18 mouse cellular contexts compared by ENCODE assay signal in genomic region chr1:72600778-72601177, GRCm38 (mm10). TPM values are rescaled to one million over a fixed set of nuclear protein-coding genes. Genes with fewer than 3 reads are reported as not detected.
DNase-seq lines count a peak whose midpoint lies in the region; ATAC-seq and TF ChIP-seq lines count a peak whose summit lies in the region.
"Had no signal": no experiment of that assay in that cellular context is flagged by ENCODE, and none has a peak within 500 bp of the region (broad histone marks: within the 10 kb centered on the region; RNA-seq: fewer than 3 reads in every experiment).

No protein-coding gene starts in this region.

- TF ChIP-seq POLR2A in brain, embryonic 14.5 days (IDR thresholded peaks at IDR 0.05; ENCODE audit: borderline replicate concordance, extremely low read depth, insufficient read depth, insufficient read length, poor library complexity, severe bottlenecking) = no peak

- no peak overlapping the region for H3K4me3 ChIP-seq in hindbrain, embryonic 16.5 days (ENCODE audit: low read length)
- H3K4me3 ChIP-seq in hindbrain, embryonic 14.5 days (replicated peaks; ENCODE audit: low read length) = no peak overlapping the region
- H3K4me3 ChIP-seq in liver, embryonic 11.5 days (ENCODE audit: low read depth, low read length) = no peak overlapping the region
- H3K4me3 ChIP-seq: embryonic facial prominence, embryonic 12.5 days; intestine, embryonic 15.5 days; liver, embryonic 15.5 days; midbrain, embryonic 10.5 days; neural tube, embryonic 12.5 days had no signal

- TF ChIP-seq CTCF in brain, embryonic 14.5 days (IDR thresholded peaks at IDR 0.05; ENCODE audit: borderline replicate concordance, extremely low read depth, insufficient read depth, insufficient read length) = no peak

- 0 out of 2 replicates have a peak, but pooled peaks have one; percentile 25 for ATAC-seq in hindbrain, embryonic 16.5 days
- no peak for ATAC-seq in hindbrain, embryonic 14.5 days (ENCODE audit: low FRiP score)
- ATAC-seq in liver, embryonic 11.5 days (replicated peaks; ENCODE audit: low FRiP score) = no peak
- ATAC-seq: intestine, embryonic 15.5 days had no signal

- peak; percentile 19 for DNase-seq in gastrocnemius, postnatal 14 days
- DNase-seq in gastrocnemius, adult 8-10 months (ENCODE audit: low spot score in 2 of 2) = no peak
- DNase-seq in hindbrain, embryonic 14.5 days (ENCODE audit: low spot score) = no peak
- DNase-seq in brain, embryonic 14.5 days (ENCODE audit: low read depth) = peak; percentile 34
- DNase-seq in heart, postnatal 10 days = peak; percentile 43 to 50
- DNase-seq in liver, embryonic 11.5 days (ENCODE audit: low spot score) = no peak
- DNase-seq: adrenal gland, adult 8-10 months; cerebellum, adult 9-11 months; gastrocnemius, postnatal 36 days; thymus, postnatal 14 days had no signal

- intact Hi-C loops in gastrocnemius, postnatal 14 days (cut with DNase I; ENCODE audit: low total_unique reads) = no loop called here
- intact Hi-C loops in heart, postnatal 10 days (cut with DNase I) = no loop called here

- 80% methylated on average over 5 of the region's 5 CpGs for WGBS in hindbrain, embryonic 16.5 days
- WGBS in hindbrain, embryonic 14.5 days = 88% methylated on average over 5 of the region's 5 CpGs
- 88% methylated on average over 5 of the region's 5 CpGs for WGBS in liver, embryonic 11.5 days

- H3K36me3 ChIP-seq in hindbrain, embryonic 16.5 days (ENCODE audit: control insufficient read depth, insufficient read depth, low read length) = peaks cover 19% of the 10 kb centered on the region
- peaks cover 77% of the 10 kb centered on the region for H3K36me3 ChIP-seq in hindbrain, embryonic 14.5 days (replicated peaks; ENCODE audit: control insufficient read depth, insufficient read depth)
- H3K36me3 ChIP-seq in liver, embryonic 11.5 days (ENCODE audit: control insufficient read depth, insufficient read depth, low read length) = peaks cover 13% of the 10 kb centered on the region; the same call in 1 of the 2 replicates

- H3K27me3 ChIP-seq in hindbrain, embryonic 16.5 days (replicated peaks; ENCODE audit: control insufficient read depth, insufficient read depth, low read length) = no peaks in the 10 kb centered on the region
- no peaks in the 10 kb centered on the region for H3K27me3 ChIP-seq in hindbrain, embryonic 14.5 days (ENCODE audit: control insufficient read depth, insufficient read depth, low read length)
- H3K27me3 ChIP-seq in liver, embryonic 11.5 days (replicated peaks; ENCODE audit: control insufficient read depth, insufficient read depth, low read length) = no peaks in the 10 kb centered on the region
- H3K27me3 ChIP-seq: embryonic facial prominence, embryonic 12.5 days; intestine, embryonic 15.5 days; liver, embryonic 15.5 days; neural tube, embryonic 12.5 days; Patski had no signal

- no peak overlapping the region for H3K4me2 ChIP-seq in hindbrain, embryonic 16.5 days (ENCODE audit: low read length)
- no peak overlapping the region for H3K4me2 ChIP-seq in hindbrain, embryonic 14.5 days (replicated peaks)
- H3K4me2 ChIP-seq in liver, embryonic 11.5 days = no peak overlapping the region
- H3K4me2 ChIP-seq: embryonic facial prominence, embryonic 12.5 days; intestine, embryonic 15.5 days; liver, embryonic 15.5 days; neural tube, embryonic 12.5 days had no signal

- no peak overlapping the region for H3K9ac ChIP-seq in hindbrain, embryonic 16.5 days (ENCODE audit: low read depth, low read length)
- H3K9ac ChIP-seq in hindbrain, embryonic 14.5 days = no peak overlapping the region
- H3K9ac ChIP-seq in liver, embryonic 11.5 days (ENCODE audit: low read depth, low read length) = no peak overlapping the region
- H3K9ac ChIP-seq: embryonic facial prominence, embryonic 12.5 days; intestine, embryonic 15.5 days; liver, embryonic 15.5 days; neural tube, embryonic 12.5 days had no signal

- H3K27ac ChIP-seq in hindbrain, embryonic 16.5 days (ENCODE audit: low read depth, low read length) = no peak overlapping the region
- no peak overlapping the region for H3K27ac ChIP-seq in hindbrain, embryonic 14.5 days
- H3K27ac ChIP-seq in liver, embryonic 11.5 days (ENCODE audit: low read depth, low read length) = no peak overlapping the region
- H3K27ac ChIP-seq: embryonic facial prominence, embryonic 12.5 days; intestine, embryonic 15.5 days; liver, embryonic 15.5 days; macrophage; midbrain, embryonic 10.5 days; neural tube, embryonic 12.5 days had no signal

- no peaks in the 10 kb centered on the region; the same call in 1 of the 2 replicates for H3K4me1 ChIP-seq in hindbrain, embryonic 16.5 days (ENCODE audit: control insufficient read depth, insufficient read depth, low read depth, low read length)
- H3K4me1 ChIP-seq in hindbrain, embryonic 14.5 days (replicated peaks; ENCODE audit: control insufficient read depth, insufficient read depth, low read length) = peaks cover 4% of the 10 kb centered on the region; the same call in 1 of the 2 replicates
- H3K4me1 ChIP-seq in liver, embryonic 11.5 days (replicated peaks; ENCODE audit: control insufficient read depth, insufficient read depth, low read length) = no peaks in the 10 kb centered on the region
- H3K4me1 ChIP-seq: liver, embryonic 15.5 days; midbrain, embryonic 10.5 days had no signal

- H3K9me3 ChIP-seq in hindbrain, embryonic 16.5 days (ENCODE audit: control insufficient read depth, low read length) = no peaks in the 10 kb centered on the region
- no peaks in the 10 kb centered on the region for H3K9me3 ChIP-seq in hindbrain, embryonic 14.5 days (ENCODE audit: control insufficient read depth, low read length)
- no peaks in the 10 kb centered on the region for H3K9me3 ChIP-seq in liver, embryonic 11.5 days (ENCODE audit: control insufficient read depth, low read length)
- H3K9me3 ChIP-seq: embryonic facial prominence, embryonic 12.5 days; intestine, embryonic 15.5 days; liver, embryonic 15.5 days; midbrain, embryonic 10.5 days; neural tube, embryonic 12.5 days had no signal

RNA-seq across cellular contexts. Expression of gene Smarcal1, which starts 17.7 kb away (rescaled TPM):
- 10 to 100 TPM; 16.7 TPM for total RNA-seq in gastrocnemius, postnatal 14 days (2021)
- 10 to 100 TPM; 20.0 to 24.0 (median 21.7) TPM for total RNA-seq in gastrocnemius, adult 8-10 months (2022)
- 26.2 and 27.8 TPM in 2 replicates for polyA plus RNA-seq in hindbrain, embryonic 16.5 days (2015; fragmentation: Nextera tagmentation; extraction: Ambion mirVana)
- polyA plus RNA-seq in hindbrain, embryonic 14.5 days (2014; fragmentation: Nextera tagmentation; extraction: Ambion mirVana) = 27.2 and 35.2 TPM in 2 replicates
- 44.9 TPM in 2 replicates for polyA plus RNA-seq in brain, embryonic 14.5 days (2012; rRNA removed)
- total RNA-seq in heart, postnatal 10 days (2021) = 10 to 100 TPM; 29.5 to 37.5 TPM
- 18.7 and 19.9 TPM in 2 replicates for polyA plus RNA-seq in liver, embryonic 11.5 days (2014; fragmentation: Nextera tagmentation; extraction: Ambion mirVana)

Comparison
In these comparisons a context has a peak if more than half of its experiments do, and no peak if none do; other contexts are left out.
1. DNase-seq: peak in gastrocnemius, postnatal 14 days (single experiment), brain, embryonic 14.5 days (single experiment) and heart, postnatal 10 days (2 of 2); none in gastrocnemius, adult 8-10 months (0 of 2), hindbrain, embryonic 14.5 days (single experiment) and liver, embryonic 11.5 days (single experiment).